In the genomic region with DNA sequence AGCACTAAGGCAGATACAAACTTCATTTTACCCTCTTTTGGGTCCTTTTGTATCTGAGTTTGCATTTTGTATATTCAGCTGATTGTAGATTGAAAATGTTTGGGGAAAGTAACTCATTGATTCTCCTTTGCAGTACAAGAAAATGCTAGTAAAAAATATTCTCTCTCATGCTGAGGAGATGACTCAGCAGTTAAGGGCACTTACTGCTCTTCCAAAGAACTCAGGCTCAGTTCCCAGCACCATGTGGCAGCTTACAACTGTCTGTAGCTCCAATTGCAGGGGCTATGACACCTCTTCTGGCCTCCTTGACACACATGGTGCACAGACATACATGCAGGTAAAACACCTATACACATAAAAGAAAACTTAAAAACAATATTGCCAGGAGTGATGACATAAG, we compare ENCODE assay signal across 25 mouse cellular contexts. TPM values are rescaled to one million over a fixed set of nuclear protein-coding genes. Genes with fewer than 3 reads are reported as not detected.
DNase-seq lines count a peak whose midpoint lies in the region; ATAC-seq and TF ChIP-seq lines count a peak whose summit lies in the region.
"Had no signal": no experiment of that assay in that cellular context is flagged by ENCODE, and none has a peak within 500 bp of the region (broad histone marks: within the 10 kb centered on the region; RNA-seq: fewer than 3 reads in every experiment).

No protein-coding gene starts in this region.

- TF ChIP-seq CTCF in MEL (IDR thresholded peaks at IDR 0.05 in 2 of 3, conservative IDR thresholded peaks at IDR 0.05 in 1 of 3; ENCODE audit: control insufficient read depth in 1 of 3, insufficient read depth in 1 of 3, low read depth in 2 of 3, low read length in 3 of 3, poor library complexity in 1 of 3, severe bottlenecking in 1 of 3) = no peak

- TF ChIP-seq EP300 in MEL (IDR thresholded peaks at IDR 0.05; ENCODE audit: low read depth in 1 of 2, low read length in 2 of 2) = no peak

- no peak overlapping the region for H3K4me3 ChIP-seq in liver, embryonic 12.5 days
- peak overlapping the region; percentile 16 for H3K4me3 ChIP-seq in megakaryocyte, embryonic 14.5 days (replicated peaks)
- no peak overlapping the region for H3K4me3 ChIP-seq in ES-E14 (ENCODE audit: insufficient read depth in 1 of 2, low read depth in 1 of 2, low read length in 2 of 2, poor library complexity in 1 of 2, severe bottlenecking in 1 of 2)
- H3K4me3 ChIP-seq in MEL (ENCODE audit: control insufficient read depth in 1 of 2, insufficient read depth in 1 of 2, low read depth in 2 of 2, low read length in 2 of 2) = no peak overlapping the region

- H3K36me3 ChIP-seq in liver, embryonic 12.5 days = peaks cover 81% of the 10 kb centered on the region
- H3K36me3 ChIP-seq in megakaryocyte, embryonic 14.5 days (replicated peaks; ENCODE audit: low read length) = peaks cover 89% of the 10 kb centered on the region
- H3K36me3 ChIP-seq in ES-E14 (ENCODE audit: control insufficient read depth, insufficient read depth, low read length, poor library complexity, severe bottlenecking) = peaks cover 11% of the 10 kb centered on the region; the same call in 1 of the 2 replicates
- H3K36me3 ChIP-seq in MEL (ENCODE audit: control insufficient read depth in 1 of 2, insufficient read depth in 2 of 2, low read length in 2 of 2) = peaks cover 5 to 35% of the 10 kb centered on the region in 2 experiments

- intact Hi-C loops in left cerebral cortex, postnatal 4 days (cut with DNase I) = no loop called here

- no peaks in the 10 kb centered on the region for H3K27me3 ChIP-seq in liver, embryonic 12.5 days (replicated peaks)
- no peaks in the 10 kb centered on the region for H3K27me3 ChIP-seq in megakaryocyte, embryonic 14.5 days (replicated peaks)
- H3K27me3 ChIP-seq in MEL (ENCODE audit: control insufficient read depth in 1 of 2, insufficient read depth in 2 of 2, low read length in 2 of 2) = no peaks in the 10 kb centered on the region
- H3K27me3 ChIP-seq: CH12.LX, Patski had no signal

- H3K27ac ChIP-seq in liver, embryonic 12.5 days = 0 out of 2 replicates have a peak overlapping the region, but pooled peaks have one; percentile 32
- H3K27ac ChIP-seq in ES-E14 (ENCODE audit: insufficient read depth, low read depth, low read length, poor library complexity, severe bottlenecking) (no peak overlapping the region), MEL (ENCODE audit: control insufficient read depth, low read depth, low read length) (no peak overlapping the region)

- H3K9me3 ChIP-seq in liver, embryonic 12.5 days (replicated peaks) = no peaks in the 10 kb centered on the region
- H3K9me3 ChIP-seq in megakaryocyte, embryonic 14.5 days = no peaks in the 10 kb centered on the region
- H3K9me3 ChIP-seq in ES-E14 (ENCODE audit: control insufficient read depth, insufficient read depth, low read depth, low read length) = no peaks in the 10 kb centered on the region
- no peaks in the 10 kb centered on the region for H3K9me3 ChIP-seq in MEL (replicated peaks; ENCODE audit: insufficient read depth, low read length)
- H3K9me3 ChIP-seq: G1E had no signal

- in situ Hi-C loops in ES-E14 (cut with MboI; ENCODE audit: low sequenced_read_pairs in 2 of 2, unreplicated experiment in 2 of 2) = no loop called here

- no peak for ATAC-seq in liver, embryonic 12.5 days
- ATAC-seq in megakaryocyte, adult 5-6 weeks (ENCODE audit: poor library complexity, severe bottlenecking) = no peak
- ATAC-seq: activated CD4-positive, CD25-positive, alpha-beta regulatory T cell, adult 4 months; CD4-positive, CD25-positive, alpha-beta regulatory T cell, adult 4 months; Patski had no signal

- H3K79me2 ChIP-seq in MEL (ENCODE audit: control insufficient read depth, insufficient read depth, low read length, poor library complexity) = no peaks in the 10 kb centered on the region

- no peak for TF ChIP-seq POLR2A in MEL (IDR thresholded peaks at IDR 0.05; ENCODE audit: control insufficient read depth in 1 of 2, insufficient read depth in 1 of 2, low read depth in 1 of 2, low read length in 2 of 2, poor library complexity in 1 of 2)

- TF ChIP-seq RAD21 in MEL (IDR thresholded peaks at IDR 0.05; ENCODE audit: low read depth, low read length) = no peak

- no peak overlapping the region for H3K9ac ChIP-seq in liver, embryonic 12.5 days
- H3K9ac ChIP-seq in ES-E14 (ENCODE audit: insufficient read depth, low read depth, low read length, poor library complexity, severe bottlenecking) = no peak overlapping the region
- H3K9ac ChIP-seq in MEL (ENCODE audit: control insufficient read depth, low read depth, low read length, poor library complexity, severe bottlenecking) = no peak overlapping the region

- H3K4me1 ChIP-seq in liver, embryonic 12.5 days = peaks cover 17% of the 10 kb centered on the region
- peaks cover 59% of the 10 kb centered on the region for H3K4me1 ChIP-seq in megakaryocyte, embryonic 14.5 days
- H3K4me1 ChIP-seq in ES-E14 (ENCODE audit: control insufficient read depth in 2 of 2, insufficient read depth in 2 of 2, low read length in 2 of 2, poor library complexity in 1 of 2) (peaks cover 1 to 8% of the 10 kb centered on the region in 2 experiments; a peak in 3 of 4 replicates), MEL (ENCODE audit: control insufficient read depth in 1 of 2, insufficient read depth in 2 of 2, low read length in 2 of 2) (peaks cover 0 to 7% of the 10 kb centered on the region in 2 experiments; a peak in 2 of 4 replicates)

- DNase-seq in liver (no peak), ES-E14 (ENCODE audit: low read depth, low spot score) (no peak), MEL (ENCODE audit: low read depth, low spot score) (peak; percentile 53)
- DNase-seq in spleen, adult 18-20 months = no peak
- DNase-seq in left cerebral cortex, postnatal 4 days = no peak
- DNase-seq: adrenal gland, adult 2 months; adrenal gland, adult 8-10 months; adrenal gland, postnatal 10 days; adrenal gland, postnatal 14 days; adrenal gland, postnatal 25 days; adrenal gland, postnatal 36 days; B cell, adult 2 months; cerebellum, adult 11 months; cerebellum, adult 11-12 months; cerebellum, adult 18-20 months; cerebellum, adult 2 months had no signal

- no peak overlapping the region for H3K4me2 ChIP-seq in liver, embryonic 12.5 days

TF ChIP-seq in ES-E14, 5 proteins besides CTCF, POLR2A, EP300 and RAD21:
- TF ChIP-seq MAFK (IDR thresholded peaks at IDR 0.05; ENCODE audit: insufficient read depth, low read depth, low read length) (peak; percentile 67), HCFC1 (IDR thresholded peaks at IDR 0.05; ENCODE audit: borderline replicate concordance, insufficient read depth, low read length) (no peak)

TF ChIP-seq in MEL, 35 proteins besides CTCF, POLR2A, EP300 and RAD21:
- no peak for TF ChIP-seq KAT2A (conservative IDR thresholded peaks at IDR 0.05; ENCODE audit: low read depth, low read length)
- TF ChIP-seq GABPA (IDR thresholded peaks at IDR 0.05; ENCODE audit: low read depth, low read length) = peak; percentile 13; the same call in 1 of the 2 replicates
- no peak for TF ChIP-seq TAL1 (IDR thresholded peaks at IDR 0.05; ENCODE audit: low read length)
- no peak for TF ChIP-seq MYC (IDR thresholded peaks at IDR 0.05; ENCODE audit: low read depth, low read length)
- peak; percentile 47; the same call in 1 of the 2 replicates for TF ChIP-seq MAFK (IDR thresholded peaks at IDR 0.05; ENCODE audit: borderline replicate concordance, low read depth, low read length)
- no peak for TF ChIP-seq JUND (IDR thresholded peaks at IDR 0.05; ENCODE audit: low read depth, low read length)

RNA-seq across cellular contexts. Expression of a gene that starts 15.2 kb away (rescaled TPM):
- polyA plus RNA-seq in liver, embryonic 12.5 days (2016; fragmentation: Nextera tagmentation; extraction: Ambion mirVana) = 47.7 and 50.2 TPM in 2 replicates
- polyA plus RNA-seq in megakaryocyte, embryonic 14.5 days (2012; ENCODE audit: insufficient read depth, low replicate concordance) = 19.4 and 40.7 TPM in 2 replicates
- total RNA-seq in megakaryocyte, adult 5-6 weeks (2015) = 10.1 and 15.6 TPM in 2 replicates
- 38.2 and 43.3 TPM in 2 replicates for total RNA-seq in megakaryocyte, adult 5-6 weeks (2017)
- 32.5 and 34.3 TPM in 2 replicates for total RNA-seq in ES-E14 (2012; rRNA removed)
- 82.6 and 84.7 TPM in 2 replicates for total RNA-seq in MEL (2012; rRNA removed)
- polyA plus RNA-seq in MEL (2012; ENCODE audit: insufficient read depth in 1 of 2, insufficient read length in 2 of 2, low read depth in 1 of 2, low replicate concordance in 2 of 2, missing spikeins in 1 of 2) = 100 to 1,000 TPM in 1 of 2 experiments, not detected in 1; 102 TPM
- 10 to 100 TPM; 28.9 to 30.5 TPM for total RNA-seq in left cerebral cortex, postnatal 4 days (2021)

RNA-seq across cellular contexts. Expression of a gene that starts 16.6 kb away (rescaled TPM):
- polyA plus RNA-seq in liver, embryonic 12.5 days (2016; fragmentation: Nextera tagmentation; extraction: Ambion mirVana) = 18.1 and 19.3 TPM in 2 replicates
- polyA plus RNA-seq in megakaryocyte, embryonic 14.5 days (2012; ENCODE audit: insufficient read depth, low replicate concordance) = 7.1 and 18.8 TPM in 2 replicates
- 9.0 and 11.7 TPM in 2 replicates for total RNA-seq in megakaryocyte, adult 5-6 weeks (2015)
- total RNA-seq in megakaryocyte, adult 5-6 weeks (2017) = 9.9 and 12.3 TPM in 2 replicates
- total RNA-seq in ES-E14 (2012; rRNA removed) (19.6 and 19.7 TPM in 2 replicates), MEL (2012; rRNA removed) (25.2 and 28.6 TPM in 2 replicates)
- 100 to 1,000 TPM in 1 of 2 experiments, 10 to 100 TPM in 1; 25.3 to 114 TPM for polyA plus RNA-seq in MEL (2012; ENCODE audit: insufficient read depth in 1 of 2, insufficient read length in 2 of 2, low read depth in 1 of 2, low replicate concordance in 2 of 2, missing spikeins in 1 of 2)
- 10 to 100 TPM; 37.8 to 38.4 TPM for total RNA-seq in left cerebral cortex, postnatal 4 days (2021)

RNA-seq across cellular contexts. Expression of a gene that starts 20.9 kb away (rescaled TPM):
- polyA plus RNA-seq in liver, embryonic 12.5 days (2016; fragmentation: Nextera tagmentation; extraction: Ambion mirVana) = 58.1 and 61.7 TPM in 2 replicates
- 36.8 and 100 TPM in 2 replicates for polyA plus RNA-seq in megakaryocyte, embryonic 14.5 days (2012; ENCODE audit: insufficient read depth, low replicate concordance)
- 19.5 and 21.5 TPM in 2 replicates for total RNA-seq in megakaryocyte, adult 5-6 weeks (2015)
- 35.4 and 47.0 TPM in 2 replicates for total RNA-seq in megakaryocyte, adult 5-6 weeks (2017)
- total RNA-seq in ES-E14 (2012; rRNA removed) = 84.4 and 96.7 TPM in 2 replicates
- 133 and 140 TPM in 2 replicates for total RNA-seq in MEL (2012; rRNA removed)
- 100 to 1,000 TPM; 121 to 214 TPM for polyA plus RNA-seq in MEL (2012; ENCODE audit: insufficient read depth in 1 of 2, insufficient read length in 2 of 2, low read depth in 1 of 2, low replicate concordance in 2 of 2, missing spikeins in 1 of 2)
- 10 to 100 TPM; 72.1 to 72.3 TPM for total RNA-seq in left cerebral cortex, postnatal 4 days (2021)

RNA-seq across cellular contexts. Expression of a gene that starts 35.6 kb away (rescaled TPM):
- 0.26 and 0.28 TPM in 2 replicates for polyA plus RNA-seq in liver, embryonic 12.5 days (2016; fragmentation: Nextera tagmentation; extraction: Ambion mirVana)
- polyA plus RNA-seq in megakaryocyte, embryonic 14.5 days (2012; ENCODE audit: insufficient read depth, low replicate concordance) = not detected in 2 replicates
- 0.07 TPM in 1 of 2 replicates, not detected in the other for total RNA-seq in megakaryocyte, adult 5-6 weeks (2015)
- 0.07 and 0.69 TPM in 2 replicates for total RNA-seq in megakaryocyte, adult 5-6 weeks (2017)
- 0.31 and 0.42 TPM in 2 replicates for total RNA-seq in ES-E14 (2012; rRNA removed)
- 0.03 and 0.04 TPM in 2 replicates for total RNA-seq in MEL (2012; rRNA removed)
- under 1 TPM in 1 of 2 experiments, not detected in 1; 0.07 TPM for polyA plus RNA-seq in MEL (2012; ENCODE audit: insufficient read depth in 1 of 2, insufficient read length in 2 of 2, low read depth in 1 of 2, low replicate concordance in 2 of 2, missing spikeins in 1 of 2)
- total RNA-seq in left cerebral cortex, postnatal 4 days (2021) = under 1 TPM; 0.10 to 0.14 TPM
- polyA plus RNA-seq: C2C12; CD4-positive, CD25-positive, alpha-beta regulatory T cell, adult 4 months had no signal
